Mouse (Mus musculus) adrenal gland, postnatal 36 days (tissue): ENCODE measurements around the gene Rasa3. TPM values are rescaled to one million over a fixed set of nuclear protein-coding genes. Genes with fewer than 3 reads are reported as not detected.
A peak's percentile ranks its signal among the peaks of the same experiment; 100 is the strongest.

Experiments used
- DNase-seq, 2 experiments: peaks; one replicate each; pipeline ENCODE4 v3.0.0; 2021; ENCODE audit warnings: mixed read lengths in 1 of 2
- total RNA-seq, 2 experiments: library from RNA; stranded (reverse); gene quantifications; 2 replicates each; pipeline ENCODE4 v1.2.3; 2021

The Rasa3 gene
- total RNA-seq, 2 experiments from 2014 or later: 34.5 to 64.0 TPM

GRCm38 (mm10) chr8:13550718-13551573 is 126.5 kb downstream of the Rasa3 start:
- peak; percentile 87 to 92 for DNase-seq

DNA sequence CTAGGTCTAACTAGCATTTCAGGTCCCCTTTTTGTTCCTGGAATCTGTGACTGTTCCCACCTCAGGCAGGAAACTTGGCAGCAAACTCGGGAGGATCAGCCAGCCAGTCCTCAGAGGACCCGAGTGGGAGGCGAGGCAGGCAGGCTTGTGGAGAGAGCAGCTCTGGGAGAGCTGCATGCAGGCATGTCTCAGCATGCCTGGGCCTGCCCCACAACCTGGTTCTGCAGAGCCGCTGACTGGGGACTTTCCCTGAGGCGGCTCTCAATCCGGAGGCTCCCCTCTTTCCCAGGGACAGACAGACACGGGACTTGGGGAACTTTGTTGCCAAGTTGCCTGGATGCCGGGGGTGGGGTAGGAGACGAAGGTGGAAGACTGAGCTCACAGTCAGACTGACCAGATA is 128.6 kb downstream of the Rasa3 start:
- DNase-seq: peak; percentile 36 to 54

- peak; percentile 60 to 71 for DNase-seq
Observed at GRCm38 (mm10) chr8:13548235-13548634, 129.2 kb downstream of the Rasa3 start.

DNA sequence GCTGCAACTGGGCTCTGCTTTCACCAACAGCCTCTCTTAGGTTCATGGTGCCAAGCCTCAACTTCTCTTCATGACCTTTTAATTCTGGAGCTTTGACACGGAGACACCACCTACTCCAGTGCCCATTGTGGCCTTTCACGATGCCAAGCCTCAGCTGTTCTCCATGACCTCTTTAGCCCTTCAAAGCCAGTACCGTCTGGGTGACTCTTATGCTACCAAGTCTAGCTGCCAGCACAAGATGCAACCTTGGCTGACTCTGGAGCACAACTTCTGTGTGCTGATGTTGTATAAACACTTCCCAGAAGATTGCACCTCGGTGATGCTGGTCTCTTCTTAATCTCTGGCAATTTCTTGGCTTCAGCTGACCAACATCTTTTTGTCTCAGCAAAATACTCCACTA is 131.0 kb downstream of the Rasa3 start:
- peak; percentile 6 to 55 for DNase-seq

GRCm38 (mm10) chr8:13541526-13541925 is 135.9 kb downstream of the Rasa3 start:
- DNase-seq: no peak

DNA sequence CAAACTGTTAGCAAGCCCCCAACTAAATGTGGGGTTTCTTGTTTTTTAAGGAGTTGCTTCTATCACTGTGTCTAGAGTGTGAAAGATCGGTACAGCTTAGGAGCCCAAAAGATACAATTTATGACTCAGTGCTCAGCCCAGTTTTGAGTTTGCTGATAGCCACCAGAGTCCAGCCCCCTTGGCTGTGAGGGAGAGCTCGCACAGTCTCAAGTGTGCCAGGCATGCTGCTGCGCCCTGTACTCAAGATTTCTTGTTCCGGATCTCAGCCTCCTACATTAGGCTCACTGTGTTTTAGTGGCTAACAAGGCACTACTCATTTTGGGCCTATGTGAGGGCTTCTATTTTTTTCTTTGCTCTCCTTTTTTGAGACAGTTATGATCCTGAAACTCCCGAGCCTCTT is 137.3 kb downstream of the Rasa3 start:
- DNase-seq: no peak

DNA sequence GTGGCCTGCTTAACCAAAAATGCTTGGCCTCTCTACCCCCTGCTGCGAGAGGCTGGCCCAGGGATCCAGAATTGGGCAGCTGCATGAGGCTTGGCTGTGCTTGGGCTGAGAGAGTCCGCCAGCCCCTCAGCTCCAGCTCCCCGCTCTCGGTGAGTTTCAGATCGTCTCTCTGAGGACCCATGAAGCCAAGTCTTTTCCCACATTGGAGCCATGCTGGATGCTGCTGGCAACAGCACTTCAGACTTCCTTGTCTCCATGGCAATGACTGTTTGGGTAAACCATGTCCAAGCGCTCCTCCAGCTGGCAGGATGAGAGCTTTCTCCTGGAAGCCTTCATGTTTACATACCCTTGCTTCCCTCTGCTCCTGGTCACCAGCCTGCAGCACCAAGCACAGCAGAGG is 138.6 kb downstream of the Rasa3 start:
- no peak for DNase-seq

GRCm38 (mm10) chr8:13537102-13537501 is 140.3 kb downstream of the Rasa3 start:
- DNase-seq: no peak

DNA sequence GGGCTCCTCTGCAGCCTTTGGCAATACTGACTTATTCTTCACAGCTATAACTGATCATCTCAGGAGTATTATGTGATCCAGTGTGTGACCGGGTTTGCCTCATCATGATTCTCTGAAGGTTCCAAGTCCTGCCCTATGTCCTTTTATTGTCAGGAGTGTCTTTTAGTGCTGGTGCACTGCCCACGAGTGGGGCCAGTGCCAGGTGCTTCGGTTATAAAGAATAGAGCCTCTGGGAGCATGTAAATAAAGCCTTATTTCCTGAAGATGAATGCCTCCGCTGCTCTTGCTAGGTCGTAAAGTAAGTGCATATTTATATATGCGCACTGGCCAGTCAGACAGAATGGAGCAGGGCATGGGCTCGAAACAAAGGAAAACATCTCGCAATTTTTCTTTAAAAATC is 144.3 kb downstream of the Rasa3 start:
- no peak for DNase-seq

DNA sequence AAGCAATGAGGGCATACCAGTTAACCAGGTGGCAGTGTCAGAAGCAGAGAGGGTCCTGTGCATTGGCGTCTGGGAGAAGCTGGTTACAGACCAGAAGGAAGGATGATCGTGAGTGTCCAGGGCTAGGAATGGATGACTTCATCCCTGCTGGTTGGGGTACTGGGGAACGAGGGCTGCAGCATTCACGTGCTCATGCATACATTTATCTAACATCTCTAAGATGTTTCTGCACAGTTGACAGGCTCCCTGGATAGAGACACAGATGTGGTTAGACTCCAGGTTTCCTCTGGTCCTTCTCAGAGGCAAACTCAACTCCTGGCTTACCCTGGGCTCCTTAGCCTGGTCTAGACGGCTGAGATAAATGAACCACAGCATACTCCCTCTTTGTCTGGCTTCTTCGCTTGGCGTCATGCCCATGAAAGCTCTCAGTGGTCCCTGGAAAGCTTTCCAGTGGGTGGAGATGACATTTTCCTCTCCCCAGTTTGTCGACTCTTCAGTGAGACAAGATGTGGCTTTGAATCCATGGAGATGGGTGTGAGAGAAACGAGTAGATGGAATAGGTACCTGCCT is 145.7 kb downstream of the Rasa3 start:
- DNase-seq: no peak

- DNase-seq: peak; percentile 94 to 95
Observed at GRCm38 (mm10) chr8:13530941-13531340, 146.5 kb downstream of the Rasa3 start.

- DNase-seq: no peak
Observed at GRCm38 (mm10) chr8:13530401-13530800, 147.0 kb downstream of the Rasa3 start.

DNA sequence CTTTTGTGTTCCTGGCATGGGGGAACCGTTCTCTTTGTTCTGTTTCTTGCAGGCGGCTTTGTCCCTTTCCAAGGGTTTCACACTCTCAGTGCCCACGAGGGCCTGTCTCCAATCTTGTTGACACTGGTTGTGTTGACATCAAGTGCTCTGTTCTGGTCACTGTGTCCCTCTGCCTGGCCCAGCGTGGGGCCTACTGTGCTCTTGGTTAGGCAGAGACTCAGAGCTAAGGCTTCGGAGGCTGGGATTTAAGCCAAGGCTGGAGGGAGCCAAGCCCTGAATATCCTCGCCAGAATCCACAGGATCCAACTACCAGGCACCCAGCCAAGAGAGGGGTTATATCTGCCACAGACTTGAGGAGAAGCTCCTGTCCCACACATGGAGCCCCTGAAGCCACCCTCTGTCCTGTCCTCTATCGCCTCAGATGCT is 147.5 kb downstream of the Rasa3 start:
- DNase-seq: peak; percentile 78 to 87

GRCm38 (mm10) chr8:13529011-13529840 is 148.2 kb downstream of the Rasa3 start:
- peak in 1 of 2 experiments; percentile 11 for DNase-seq

DNA sequence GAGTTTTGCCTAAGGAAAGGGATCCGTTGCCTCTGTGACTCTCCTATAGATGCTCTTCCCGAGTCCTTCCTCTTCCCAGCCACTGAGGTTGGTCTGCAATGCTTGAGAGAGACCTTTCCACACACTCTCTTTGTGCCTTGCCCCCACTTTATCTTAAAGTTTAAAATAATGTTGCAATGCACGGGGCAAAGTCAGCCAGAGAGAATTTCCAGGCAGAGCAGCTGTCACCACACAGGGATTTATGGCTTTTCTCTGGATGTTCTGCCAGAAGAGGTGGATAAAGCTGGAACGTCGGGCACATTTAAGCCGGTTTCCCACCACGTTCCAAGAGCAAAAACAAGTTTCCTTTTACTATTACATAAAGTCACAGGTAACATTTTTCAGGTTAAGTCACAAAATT is 156.0 kb downstream of the Rasa3 start:
- peak; percentile 29 to 50 for DNase-seq

DNA sequence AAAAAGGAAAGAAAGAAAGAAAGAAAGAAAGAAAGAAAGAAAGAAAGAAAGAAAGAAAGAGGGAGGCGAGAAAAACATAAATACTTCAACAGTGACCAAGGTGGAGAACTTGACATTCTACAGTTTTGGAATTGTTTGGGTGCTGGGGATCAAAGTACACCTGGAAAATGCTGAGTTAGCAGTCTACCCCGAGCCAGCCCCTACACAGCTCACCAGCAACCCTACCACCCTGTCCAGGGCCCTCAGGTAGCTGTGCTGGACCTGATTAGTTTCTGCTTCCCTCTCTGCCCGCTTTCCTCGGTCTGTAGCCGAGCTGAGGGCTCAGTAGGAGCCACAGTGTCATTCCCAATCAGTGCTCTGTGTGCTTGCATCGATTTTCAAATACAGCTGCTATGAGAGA is 157.1 kb downstream of the Rasa3 start:
- DNase-seq: no peak

DNA sequence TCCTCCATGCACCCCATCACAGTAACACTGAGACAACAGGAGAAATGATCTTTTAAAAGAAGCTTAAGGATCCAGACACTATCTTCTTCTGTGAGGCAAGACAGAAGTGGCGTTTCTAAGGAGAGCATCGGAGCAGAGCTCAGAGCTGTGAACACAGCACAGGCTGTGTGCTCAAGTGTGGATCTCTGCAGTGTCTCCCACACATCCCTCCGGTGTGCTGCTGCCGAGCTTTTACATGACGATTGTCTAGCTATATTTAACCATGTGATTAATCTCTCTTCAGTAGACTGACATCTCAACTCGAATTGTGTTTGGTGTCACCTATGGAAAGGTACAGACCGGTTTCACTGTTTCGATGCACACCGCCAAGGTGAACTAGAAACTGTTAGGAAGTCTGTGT is 157.9 kb downstream of the Rasa3 start:
- DNase-seq: no peak

GRCm38 (mm10) chr8:13517284-13517781 is 160.1 kb downstream of the Rasa3 start:
- peak; percentile 35 to 42 for DNase-seq
